Mouse (Mus musculus) layer of hippocampus, postnatal 36 days (tissue): Measurements from ENCODE around the gene Sys1. TPM values are rescaled to one million over a fixed set of nuclear protein-coding genes. Genes with fewer than 3 reads are reported as not detected.

Experiments
- DNase-seq, 2 experiments: peaks; one replicate each; pipeline ENCODE4 v3.0.0; 2022
- total RNA-seq, 2 experiments: library from RNA; stranded (reverse); gene quantifications; 2 replicates each; pipeline ENCODE4 v1.2.3; 2021

Gene Sys1
- total RNA-seq, 2 experiments from 2014 or later = 37.7 to 42.3 TPM

DNA sequence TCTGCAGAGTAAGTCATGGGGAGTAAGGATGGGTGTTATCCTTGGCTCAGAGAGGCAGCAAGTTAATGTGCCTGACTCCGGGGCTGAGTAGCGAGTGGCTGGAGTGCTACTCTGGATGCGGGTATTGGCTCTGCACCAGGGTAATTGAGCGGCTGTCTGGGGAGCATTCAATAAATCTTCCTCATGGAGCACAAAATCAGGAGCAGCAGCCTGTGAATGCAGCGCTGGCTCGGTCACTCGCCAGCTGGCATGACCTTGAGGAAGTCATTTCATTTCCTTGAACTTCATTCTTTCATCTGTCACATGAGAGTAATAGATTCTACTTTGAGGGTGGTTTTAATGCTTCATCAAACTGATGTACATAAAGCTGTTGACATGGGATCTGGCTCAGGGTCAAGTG is 43.7 kb downstream of the Sys1 start:
- no peak for DNase-seq

DNA sequence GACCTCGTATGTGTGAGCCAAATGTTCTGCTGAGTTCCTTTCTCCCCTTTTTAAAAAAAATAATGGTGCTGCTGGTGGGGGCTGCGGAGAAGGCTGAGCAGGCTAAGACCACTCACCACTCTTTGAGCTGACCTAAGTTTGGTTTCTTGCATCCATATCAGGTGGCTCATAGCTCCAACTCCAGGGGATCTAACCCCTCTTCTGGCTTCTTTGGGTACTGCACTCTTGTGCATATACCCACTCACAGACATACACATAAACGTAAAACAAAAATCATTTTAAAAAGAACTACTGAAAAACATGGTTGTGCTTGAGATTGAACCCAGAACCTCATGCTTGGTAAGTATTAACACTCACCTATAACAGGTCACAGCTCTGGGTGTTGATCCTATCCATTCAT is 48.2 kb downstream of the Sys1 start:
- no peak for DNase-seq

DNA sequence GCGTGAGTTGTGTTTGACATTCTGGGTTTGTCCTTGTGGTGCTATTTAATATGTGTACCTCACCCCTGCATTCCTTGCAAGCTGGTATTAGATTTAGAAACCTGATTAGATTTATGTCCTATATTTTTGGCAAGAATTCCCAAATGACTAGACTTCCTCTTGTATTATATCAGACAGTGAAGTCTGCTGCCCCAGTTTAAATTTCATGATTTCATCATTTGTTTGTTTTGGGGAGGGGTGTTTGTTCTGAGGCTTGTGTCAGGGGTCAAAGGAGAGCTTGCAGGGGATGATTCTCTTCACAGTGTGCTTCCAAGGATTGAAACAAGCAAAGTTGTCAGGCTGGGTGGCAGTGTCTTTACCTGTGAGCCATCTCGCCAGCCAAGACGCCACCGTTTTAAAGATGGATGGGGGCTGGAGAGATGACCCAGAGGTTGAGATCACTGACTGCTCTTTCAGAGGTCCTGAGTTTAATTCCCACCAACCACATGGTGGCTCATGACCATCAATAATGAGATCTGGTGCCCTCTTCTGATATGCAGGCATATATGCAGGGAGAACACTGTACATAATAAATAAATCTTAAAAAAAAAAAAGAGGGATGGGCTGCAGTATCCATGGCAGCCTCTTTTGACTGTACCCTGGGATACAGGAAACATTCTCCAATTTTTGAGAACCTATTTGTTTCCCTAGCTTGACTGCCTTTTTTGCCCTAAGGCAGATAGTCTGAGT is 49.0 kb downstream of the Sys1 start:
- DNase-seq = no peak

DNA sequence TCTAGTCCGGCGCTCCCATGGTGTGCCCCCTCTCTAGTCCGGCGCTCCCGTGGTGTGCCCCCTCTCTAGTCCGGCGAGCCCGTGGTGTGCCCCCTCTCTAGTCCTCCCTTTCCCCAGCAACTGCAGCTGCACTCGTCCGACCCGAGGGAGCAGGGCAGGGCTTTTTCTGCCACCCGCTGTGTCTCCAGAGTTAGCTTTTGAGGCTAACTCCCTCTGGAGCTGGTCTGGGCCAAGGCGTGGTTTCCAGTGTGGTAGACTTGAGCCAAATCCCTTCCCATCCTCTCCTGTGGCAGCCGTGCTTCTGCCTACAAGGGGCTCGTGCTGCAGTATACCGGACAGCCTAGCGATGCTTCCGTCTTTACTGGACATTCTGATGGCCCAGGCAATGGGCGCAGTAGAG is 51.0 kb downstream of the Sys1 start:
- no peak for DNase-seq

DNA sequence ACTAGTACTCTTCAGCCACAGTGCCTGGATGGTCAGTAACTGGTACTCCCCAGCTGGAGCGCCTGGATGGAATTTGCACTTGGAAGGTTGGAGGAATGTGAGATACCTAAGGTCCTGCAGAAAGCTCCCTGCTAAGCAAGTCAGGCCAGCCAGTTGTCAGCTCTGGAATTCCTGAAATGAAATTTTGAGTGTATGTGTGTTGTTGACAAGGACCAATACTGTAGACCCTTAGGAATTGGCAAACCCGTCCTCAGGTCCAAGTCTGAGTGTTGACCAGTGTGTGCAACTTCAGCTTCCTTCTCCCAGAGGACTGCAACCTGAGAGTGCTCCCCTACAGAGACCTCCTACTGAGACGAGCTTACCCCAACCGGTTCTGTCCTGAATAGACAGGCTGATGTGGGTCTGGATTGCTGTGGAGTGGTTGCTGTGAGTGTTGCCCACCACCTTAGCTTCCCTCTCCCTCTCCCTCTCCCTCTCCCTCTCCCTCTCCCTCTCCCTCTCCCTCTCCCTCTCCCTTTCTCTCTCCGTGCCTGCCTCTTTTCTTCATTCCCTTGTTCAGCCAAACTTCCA is 53.9 kb downstream of the Sys1 start:
- DNase-seq = no peak

DNA sequence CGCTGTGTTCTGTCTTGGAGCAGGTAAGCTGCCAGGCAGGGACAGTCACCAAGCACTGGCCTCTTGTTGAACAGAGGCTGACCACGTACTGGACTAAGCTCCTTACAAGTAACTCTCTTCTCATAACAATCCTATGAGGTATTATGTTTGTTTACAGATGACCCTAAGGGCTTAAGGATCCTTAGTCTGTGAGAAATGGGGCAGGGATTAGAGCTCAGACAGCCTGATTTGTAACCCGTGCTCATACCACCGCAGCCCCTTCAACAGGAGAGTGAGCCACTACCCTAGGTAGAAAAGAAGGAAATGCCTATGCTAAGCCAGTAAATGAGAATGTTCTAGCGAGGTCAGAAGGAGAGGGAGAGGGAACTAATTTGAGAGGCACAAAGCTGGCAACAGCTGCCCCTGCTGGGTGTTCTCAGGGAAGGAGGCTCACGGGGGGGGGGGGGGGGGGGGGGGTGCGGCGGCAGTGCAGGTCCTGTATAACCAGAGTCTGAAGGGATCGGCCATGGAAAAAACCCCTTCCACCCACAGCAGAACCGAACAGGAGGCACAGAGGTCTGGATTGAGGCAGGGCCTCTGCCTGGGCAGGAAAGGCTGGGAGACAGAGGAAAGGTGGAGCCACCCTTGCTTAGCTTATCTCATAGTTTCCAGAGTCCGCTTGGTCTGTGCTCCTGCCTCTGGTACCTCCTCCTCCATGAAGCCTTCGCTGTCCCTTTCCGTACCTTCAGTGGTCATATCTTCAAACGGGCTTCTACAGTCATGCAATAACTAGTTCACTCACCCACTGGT is 55.6 kb downstream of the Sys1 start:
- DNase-seq = no peak

DNA sequence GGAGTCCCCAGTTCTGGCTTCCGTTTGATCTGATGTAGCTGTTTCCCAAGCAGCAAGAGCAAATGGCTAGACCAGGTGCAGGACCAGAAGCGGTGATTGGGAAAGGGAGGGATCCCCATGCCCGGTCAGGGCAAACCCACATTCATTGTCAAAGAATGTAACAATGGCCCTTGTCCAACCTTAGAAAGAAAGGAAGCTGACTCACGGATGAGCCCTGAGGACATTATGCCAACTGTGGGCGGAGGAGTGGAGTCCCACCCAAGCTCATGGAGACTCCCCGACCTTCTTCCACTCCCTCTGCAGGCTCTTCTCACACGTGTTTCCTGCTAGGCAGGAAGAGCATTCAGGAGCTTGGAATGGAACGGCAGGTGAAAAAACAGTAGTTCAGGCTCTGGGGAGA is 56.6 kb downstream of the Sys1 start:
- DNase-seq = no peak

DNA sequence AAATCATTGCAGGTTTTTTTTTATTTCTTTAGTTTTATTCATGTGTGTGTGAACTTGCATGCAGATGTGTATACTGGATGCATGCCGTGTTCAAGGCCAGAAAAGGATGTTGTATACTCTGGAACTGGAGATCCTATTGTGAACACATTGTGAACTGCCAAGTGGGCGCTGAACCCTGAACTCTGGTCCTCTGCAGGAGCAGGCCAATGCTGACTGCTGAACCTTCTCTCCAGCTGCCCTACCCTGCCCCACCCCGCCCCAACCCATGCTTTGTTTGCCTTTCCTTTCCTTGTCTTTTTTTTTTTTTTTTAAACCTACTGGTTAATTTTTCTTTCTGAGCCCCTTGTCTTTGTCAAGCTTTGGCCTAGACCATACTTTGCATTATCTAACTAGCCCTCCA is 58.2 kb downstream of the Sys1 start:
- DNase-seq = no peak

DNA sequence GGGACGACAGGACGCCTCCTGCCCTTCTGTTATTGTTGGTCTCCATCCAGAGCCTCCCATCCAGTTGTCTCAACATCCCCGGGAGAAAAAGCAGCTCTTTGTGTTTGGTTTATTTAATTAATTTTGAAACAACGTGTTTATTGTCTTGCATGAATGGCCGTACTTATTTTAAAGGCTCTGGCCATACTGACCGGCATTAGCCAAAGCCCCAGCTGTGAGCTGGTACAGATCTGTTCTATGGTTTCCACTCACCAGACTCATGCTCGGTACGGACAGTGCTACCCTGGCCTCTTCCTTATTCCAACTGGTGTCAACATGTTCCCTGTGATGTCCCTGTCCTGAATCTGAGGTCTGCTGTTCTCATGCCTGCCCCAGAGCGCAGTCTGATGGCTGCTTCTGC is 59.1 kb downstream of the Sys1 start:
- no peak for DNase-seq

DNA sequence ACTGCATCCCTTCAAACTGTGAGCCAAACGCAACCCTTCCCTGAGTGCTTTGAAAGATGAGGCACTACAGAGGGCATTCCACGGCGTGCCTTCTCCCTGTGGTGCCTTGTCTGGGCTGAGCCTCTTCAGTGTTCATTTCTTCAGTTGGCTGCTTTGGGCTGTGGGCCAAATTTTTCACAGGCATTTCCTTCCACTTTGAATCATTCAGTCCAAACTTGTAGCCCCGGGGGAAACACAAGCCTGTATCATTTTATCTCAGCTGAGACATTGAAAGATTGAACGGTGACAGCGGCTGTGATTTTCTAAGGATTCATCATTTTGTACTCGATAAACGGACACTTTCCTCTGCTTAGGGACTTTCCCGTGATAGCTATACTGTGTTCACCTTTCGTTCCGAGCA is 59.8 kb downstream of the Sys1 start:
- no peak for DNase-seq

DNA sequence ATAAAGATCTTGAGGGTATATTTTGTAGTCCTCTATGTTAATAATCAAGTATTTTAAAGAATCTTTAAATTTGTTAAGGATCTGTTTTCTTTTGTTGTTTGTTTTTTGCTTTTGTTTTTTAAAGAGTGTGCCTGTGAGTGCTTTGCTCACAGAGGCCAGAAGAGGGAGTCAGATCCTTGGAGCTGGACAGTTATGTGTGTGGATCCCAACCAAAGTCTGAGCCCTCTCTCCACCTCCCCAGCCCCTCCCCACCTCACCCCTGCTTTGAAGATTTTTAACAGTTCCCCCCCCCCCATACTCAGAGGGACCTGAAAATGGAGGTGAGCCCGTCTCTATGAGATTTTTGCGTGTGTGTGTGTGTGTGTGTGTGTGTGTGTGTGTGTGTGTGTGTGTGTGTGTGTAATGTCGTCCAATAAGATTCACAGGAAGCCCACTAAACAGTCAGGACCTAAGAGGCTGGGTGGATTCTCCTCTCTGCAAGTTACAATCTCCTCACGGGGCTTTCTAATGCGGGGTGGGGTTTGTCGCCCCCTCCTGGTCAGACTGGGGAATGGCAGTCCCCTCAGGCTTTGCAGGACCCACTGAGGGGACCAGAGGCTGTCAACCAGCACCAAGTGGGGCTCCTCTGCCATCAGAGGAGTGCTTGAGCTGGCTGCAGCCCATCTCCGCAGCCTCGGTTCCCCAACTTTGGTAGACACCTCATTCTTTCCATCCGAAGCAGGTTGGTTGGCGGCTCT is 60.9 kb downstream of the Sys1 start:
- DNase-seq = peak; percentile 33 to 46

DNA sequence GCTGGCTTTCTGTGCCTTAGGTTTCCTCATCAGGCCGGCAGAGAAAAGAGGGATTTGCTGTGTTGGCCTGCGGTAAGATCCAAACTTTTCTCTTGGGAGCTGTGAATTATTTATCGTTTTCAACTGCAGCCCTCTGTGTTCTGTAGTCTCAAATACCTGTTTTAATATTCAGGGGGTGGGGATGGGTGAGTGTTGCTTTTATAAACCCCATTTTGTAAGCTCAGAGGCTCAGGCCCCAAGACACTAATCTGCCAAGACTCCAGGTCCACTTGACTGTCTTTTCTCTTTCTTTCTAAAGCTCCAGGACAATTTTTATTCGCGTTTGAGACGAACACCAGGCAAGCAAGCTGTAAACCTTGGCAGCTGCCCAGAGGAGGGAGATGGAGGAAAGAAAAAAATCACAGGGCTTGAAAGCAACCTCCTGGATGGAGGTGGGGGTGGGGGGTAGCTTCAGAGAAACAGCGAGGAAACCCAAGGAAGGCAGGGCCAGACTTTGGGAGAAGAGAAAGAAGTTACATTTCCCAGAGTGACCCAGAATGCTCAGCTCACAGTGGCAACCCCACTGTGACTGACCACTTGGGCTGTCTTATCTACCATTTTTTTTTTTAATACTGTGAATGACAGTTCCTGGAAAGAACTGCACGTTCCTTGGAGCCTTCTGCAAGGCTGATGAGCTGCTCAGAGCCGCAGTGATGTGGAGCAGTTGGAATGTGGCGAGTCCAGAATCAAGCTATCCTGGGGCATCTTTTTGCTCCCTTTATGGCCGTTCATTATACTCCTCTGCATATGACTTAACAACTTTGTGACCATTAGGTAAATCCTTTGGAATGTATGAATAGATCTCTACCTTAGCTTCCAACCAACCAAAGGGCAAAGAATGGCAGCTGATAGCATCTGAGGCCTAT is 61.8 kb downstream of the Sys1 start:
- DNase-seq = no peak

DNA sequence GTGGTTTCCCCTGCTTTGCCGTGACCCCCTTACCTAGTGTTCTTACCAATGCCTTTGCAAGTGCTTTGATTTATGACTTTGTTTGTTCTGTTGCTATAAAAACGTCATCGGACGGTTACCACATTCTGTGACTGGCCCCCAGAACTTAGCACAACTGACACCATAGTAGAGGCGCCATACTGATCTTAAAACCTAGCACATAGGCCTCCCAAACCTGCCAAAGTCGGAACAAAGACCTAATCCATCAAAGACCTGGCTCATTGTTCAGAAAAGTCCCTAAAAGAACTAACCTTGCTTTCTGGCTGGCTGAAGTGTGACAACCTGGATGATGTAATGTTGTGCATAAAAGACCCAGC is 62.4 kb downstream of the Sys1 start:
- no peak for DNase-seq

DNA sequence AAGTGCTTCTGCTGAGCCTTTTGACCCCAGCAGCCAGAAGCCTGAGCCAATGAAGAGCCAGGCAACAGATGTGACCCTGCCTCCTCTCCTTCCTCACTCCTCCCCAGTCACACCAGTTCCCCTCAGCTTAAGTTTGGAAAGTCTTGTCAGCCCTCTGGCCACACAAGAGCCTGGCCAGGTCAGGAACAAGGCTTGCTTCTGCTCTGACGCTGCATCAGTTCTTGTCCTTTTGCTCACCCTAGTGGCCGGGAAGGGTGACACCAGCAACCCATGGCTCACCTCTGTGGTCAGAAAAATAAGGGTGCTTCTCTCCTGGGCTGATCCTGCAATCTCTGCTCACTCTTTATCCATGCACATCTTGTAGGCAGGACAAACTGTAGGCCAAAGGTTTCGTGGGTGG is 64.0 kb downstream of the Sys1 start:
- DNase-seq = no peak

DNA sequence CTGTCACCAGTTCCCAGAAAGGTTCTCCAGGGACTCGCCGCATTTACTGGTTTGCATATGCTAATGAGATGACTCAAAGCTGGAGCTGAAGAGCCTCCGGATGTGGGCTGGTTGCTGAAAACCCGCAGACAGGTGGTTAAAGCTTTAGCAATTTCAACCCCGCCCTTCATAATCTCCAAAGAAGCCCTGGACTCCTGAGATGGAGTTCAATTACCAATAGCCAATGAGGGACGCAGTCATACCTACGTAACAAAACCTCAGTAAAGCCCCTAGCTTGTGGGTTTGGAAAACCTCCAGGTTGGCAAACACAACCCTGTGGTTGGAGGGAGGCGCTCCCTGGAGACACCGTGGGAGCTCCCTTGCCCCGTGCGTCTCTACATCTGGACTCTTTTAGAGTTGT is 65.1 kb downstream of the Sys1 start:
- DNase-seq = no peak

DNA sequence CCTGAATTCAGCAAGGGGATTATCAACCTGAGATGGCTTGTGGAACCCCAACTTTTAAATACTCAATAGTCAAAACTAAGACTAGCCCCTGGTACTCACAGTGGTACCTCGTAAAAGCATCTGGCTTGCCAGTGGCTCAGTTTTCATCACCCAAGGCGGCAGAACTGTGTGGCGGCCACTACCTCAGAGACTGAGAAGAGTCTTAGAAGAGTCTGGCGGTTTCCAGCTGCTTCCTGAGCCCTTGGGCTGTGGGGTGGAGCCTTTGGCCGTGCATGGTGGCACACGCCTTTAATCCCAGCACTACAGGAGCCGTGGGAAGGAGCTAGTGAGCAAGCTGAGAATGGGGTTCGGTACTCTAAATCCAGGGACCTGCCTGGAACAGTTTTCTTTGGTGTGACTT is 65.5 kb downstream of the Sys1 start:
- no peak for DNase-seq

DNA sequence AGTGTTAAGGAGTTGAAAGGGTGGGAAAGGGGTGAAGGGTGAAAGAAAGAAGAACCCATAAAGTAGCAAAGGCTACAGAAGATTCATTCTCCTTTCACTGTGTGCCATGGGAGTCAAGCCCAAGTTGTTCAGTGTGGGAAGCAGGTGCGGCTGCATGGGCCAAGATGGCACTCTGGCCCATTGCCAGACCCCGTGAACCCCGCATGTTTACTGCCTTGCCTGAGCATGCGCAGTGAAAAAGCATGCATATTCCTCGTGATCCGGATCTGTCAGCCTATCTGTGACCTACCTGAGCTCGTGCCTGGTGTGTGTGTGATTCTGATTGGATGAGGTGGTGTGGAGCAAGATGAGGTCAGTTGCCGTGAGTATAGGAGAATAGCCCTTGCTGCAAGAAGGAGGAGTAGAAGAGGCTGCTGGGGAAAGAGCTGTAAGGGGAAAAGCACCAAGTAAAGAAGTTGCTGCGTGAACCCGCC is 66.6 kb downstream of the Sys1 start:
- no peak for DNase-seq

DNA sequence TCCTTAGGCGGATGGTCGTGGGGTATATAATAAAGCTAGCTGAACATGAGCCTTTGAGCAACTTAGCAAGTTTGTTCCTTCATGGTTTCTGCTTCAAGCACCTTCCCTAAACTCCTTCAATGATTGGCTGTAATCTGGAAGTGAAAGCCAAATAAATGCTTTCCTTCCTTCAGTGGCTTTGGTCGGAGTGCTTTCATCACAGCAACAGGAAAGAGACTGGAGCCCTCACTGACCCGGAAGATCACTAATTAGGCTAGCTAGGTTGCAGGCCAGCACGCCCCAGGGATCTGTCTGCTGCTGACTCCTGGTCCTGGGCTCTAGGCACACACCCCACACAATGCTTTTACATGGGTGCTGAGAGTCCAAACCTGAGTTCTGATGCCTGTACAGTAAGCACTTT is 71.8 kb downstream of the Sys1 start:
- DNase-seq = no peak
